Mouse (Mus musculus): ENCODE measurements around the gene Clcf1.

- no peak for TF ChIP-seq POLR2A (IDR thresholded peaks at IDR 0.05; ENCODE audit: borderline replicate concordance, insufficient read depth, low read length)
- no peak for TF ChIP-seq CTCF (IDR thresholded peaks at IDR 0.05; ENCODE audit: borderline replicate concordance, insufficient read depth, low read depth, low read length)
Measured at GRCm38 (mm10) chr19:4230415-4230814, 16.4 kb downstream of the Clcf1 start.
